Mouse (Mus musculus) bone marrow macrophage, adult 2 months (primary cell): ENCODE results near the gene Zdhhc3.
A peak's percentile ranks its signal among the peaks of the same experiment; 100 is the strongest.

Source experiments
- CTCF ChIP-seq: IDR thresholded peaks from 2 replicates; pipeline ENCODE4 v1.5.1; 2012; ENCODE audit warnings: low read depth, mild to moderate bottlenecking, low read length, moderate library complexity
- POLR2A ChIP-seq: IDR thresholded peaks from 2 replicates; pipeline ENCODE4 v1.6.1; 2012; ENCODE audit warnings: mild to moderate bottlenecking, low read depth, low read length, borderline replicate concordance

DNA sequence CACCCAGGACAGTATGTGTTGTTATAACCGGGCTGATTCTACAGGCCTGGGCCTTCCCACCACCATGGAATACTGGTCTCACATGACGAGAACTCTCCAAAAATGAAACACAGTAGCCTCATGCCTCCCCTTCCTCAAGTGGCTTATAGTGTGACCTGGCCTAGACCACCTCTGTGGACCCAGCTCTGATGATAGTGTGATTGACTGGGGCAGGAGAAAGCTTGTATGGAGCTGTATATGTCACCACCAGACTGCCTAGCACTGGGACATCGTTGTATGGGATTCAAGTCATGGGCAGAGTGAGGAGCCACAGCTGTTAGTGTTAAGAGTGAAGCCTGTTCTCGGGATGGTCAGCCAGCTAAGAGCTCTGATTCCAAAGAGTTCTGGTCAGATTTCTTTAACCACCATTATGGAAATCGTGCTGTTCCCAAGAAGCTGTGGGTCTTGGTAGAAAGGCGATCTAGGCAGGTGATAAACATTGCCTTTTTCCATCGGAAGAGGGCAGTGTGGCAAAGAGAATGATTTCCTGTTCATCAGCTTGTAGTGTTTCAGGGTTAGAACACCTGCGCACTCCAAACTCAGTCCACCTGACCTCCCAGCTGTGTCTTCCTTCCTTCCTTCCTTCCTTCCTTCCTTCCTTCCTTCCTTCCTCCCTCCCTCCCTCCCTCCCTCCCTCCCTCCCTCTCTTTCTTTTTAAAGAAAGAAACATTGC lies 45.3 kb upstream of the Zdhhc3 start:
- TF ChIP-seq POLR2A (no peak), CTCF (peak; percentile 21; the same call in 1 of the 2 replicates)
